Mouse (Mus musculus) thymus, postnatal 36 days (tissue): ENCODE measurements around the gene Krt18.

Experiments
- DNase-seq, 2 experiments: peaks; one replicate each; pipeline ENCODE4 v3.0.0; 2022; ENCODE audit warnings: mixed read lengths in 2 of 2

Krt18 gene

GRCm38 (mm10) chr15:102012260-102012765 is 15.7 kb upstream of the Krt18 start:
- no peak for DNase-seq

- no peak for DNase-seq
These were observed 14.3 kb upstream of the Krt18 start for GRCm38 (mm10) chr15:102013651-102014050.

- DNase-seq, result no peak
These were observed 13.1 kb upstream of the Krt18 start for GRCm38 (mm10) chr15:102014848-102015247.

- no peak for DNase-seq
These were observed 11.9 kb upstream of the Krt18 start for GRCm38 (mm10) chr15:102016096-102016495.

- DNase-seq, result peak in 1 of 2 experiments; percentile 13
These were observed 11.2 kb upstream of the Krt18 start for GRCm38 (mm10) chr15:102016787-102017186.

- peak; percentile 9 to 14 for DNase-seq
These were observed 10.0 kb upstream of the Krt18 start for GRCm38 (mm10) chr15:102017918-102018463.

GRCm38 (mm10) chr15:102022481-102022880 is 5.5 kb upstream of the Krt18 start:
- DNase-seq, result no peak

- DNase-seq, result no peak
These were observed 4.1 kb upstream of the Krt18 start for GRCm38 (mm10) chr15:102023888-102024287.

- DNase-seq, result no peak
These were observed 2.7 kb upstream of the Krt18 start for GRCm38 (mm10) chr15:102025136-102025872.

- no peak for DNase-seq
These were observed 1.6 kb upstream of the Krt18 start for GRCm38 (mm10) chr15:102026430-102026829.

- DNase-seq, result no peak
These were observed 6.4 kb downstream of the Krt18 start for GRCm38 (mm10) chr15:102034121-102035053.

- DNase-seq, result no peak
These were observed 12.3 kb downstream of the Krt18 start for GRCm38 (mm10) chr15:102040277-102040676.

GRCm38 (mm10) chr15:102041951-102042350 is 14.0 kb downstream of the Krt18 start:
- DNase-seq, result no peak

GRCm38 (mm10) chr15:102044745-102045144 is 16.8 kb downstream of the Krt18 start:
- DNase-seq, result no peak

- no peak for DNase-seq
These were observed 17.7 kb downstream of the Krt18 start for GRCm38 (mm10) chr15:102045691-102046090.

GRCm38 (mm10) chr15:102048006-102048405 is 20.0 kb downstream of the Krt18 start:
- no peak for DNase-seq

- no peak for DNase-seq
These were observed 21.9 kb downstream of the Krt18 start for GRCm38 (mm10) chr15:102049871-102050270.

GRCm38 (mm10) chr15:102051920-102052683 is 24.1 kb downstream of the Krt18 start:
- DNase-seq, result peak; percentile 40 to 58

- DNase-seq, result no peak
These were observed 28.7 kb downstream of the Krt18 start for GRCm38 (mm10) chr15:102056495-102057174.

- DNase-seq, result peak; percentile 86 to 89
These were observed 37.8 kb downstream of the Krt18 start for GRCm38 (mm10) chr15:102065661-102066325.
